16 mouse cellular contexts compared by ENCODE assay signal in the genomic region with DNA sequence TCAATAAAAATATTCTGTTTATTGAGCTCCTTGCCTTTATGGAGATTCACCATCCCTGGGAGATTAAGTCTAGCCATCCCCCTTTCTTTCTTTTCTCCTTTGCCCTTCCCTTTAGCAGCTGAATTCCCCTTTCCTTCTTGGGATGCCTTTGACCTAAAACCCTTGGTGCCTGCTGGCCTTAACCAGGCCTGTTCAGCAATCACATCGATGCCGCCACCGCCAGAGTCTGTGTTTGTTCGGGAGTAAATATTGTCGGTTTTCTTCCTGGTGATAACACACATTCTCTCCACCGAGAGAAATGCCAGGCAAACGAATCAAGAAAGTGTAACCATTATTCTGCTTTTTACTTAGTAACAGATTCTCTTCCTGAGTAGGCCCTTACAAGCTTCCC. TPM values are rescaled to one million over a fixed set of nuclear protein-coding genes. Genes with fewer than 3 reads are reported as not detected.
DNase-seq lines count a peak whose midpoint lies in the region; ATAC-seq lines count a peak whose summit lies in the region.
"Had no signal": no experiment of that assay in that cellular context is flagged by ENCODE, and none has a peak within 500 bp of the region (broad histone marks: within the 10 kb centered on the region; RNA-seq: fewer than 3 reads in every experiment).

No protein-coding gene starts in this region.

- H3K4me2 ChIP-seq in neural tube, embryonic 11.5 days (ENCODE audit: low read depth), result peak overlapping the region; percentile 57
- H3K4me2 ChIP-seq: embryonic facial prominence, embryonic 12.5 days; midbrain, embryonic 11.5 days had no signal

- H3K27ac ChIP-seq in neural tube, embryonic 11.5 days (ENCODE audit: low read depth, low read length), result no peak overlapping the region; the same call in 1 of the 2 replicates
- H3K27ac ChIP-seq in limb, embryonic 10.5 days, result peak overlapping the region; percentile 99
- H3K27ac ChIP-seq: embryonic facial prominence, embryonic 12.5 days; liver, embryonic 14.5 days had no signal

- H3K4me3 ChIP-seq in neural tube, embryonic 11.5 days (ENCODE audit: low read depth, low read length), result peak overlapping the region; percentile 65
- peak overlapping the region; percentile 90 for H3K4me3 ChIP-seq in limb, embryonic 10.5 days
- H3K4me3 ChIP-seq: embryonic facial prominence, embryonic 12.5 days had no signal

- peak overlapping the region; percentile 94 for H3K9ac ChIP-seq in neural tube, embryonic 11.5 days (ENCODE audit: low read length)
- H3K9ac ChIP-seq: embryonic facial prominence, embryonic 12.5 days; liver, embryonic 14.5 days had no signal

- peaks cover 91% of the 10 kb centered on the region for H3K27me3 ChIP-seq in neural tube, embryonic 11.5 days (ENCODE audit: control insufficient read depth, insufficient read depth, low read length)
- H3K27me3 ChIP-seq in limb, embryonic 10.5 days (ENCODE audit: low read depth, poor library complexity, severe bottlenecking), result peaks cover 79% of the 10 kb centered on the region

- no peak for ATAC-seq in neural tube, embryonic 11.5 days (ENCODE audit: insufficient read depth, low FRiP score, low TSS enrichment)
- ATAC-seq: forebrain, embryonic 14.5 days had no signal

- H3K36me3 ChIP-seq in neural tube, embryonic 11.5 days (ENCODE audit: control insufficient read depth, insufficient read depth, low read length), result no peaks in the 10 kb centered on the region
- peaks cover 47% of the 10 kb centered on the region for H3K36me3 ChIP-seq in limb, embryonic 10.5 days
- H3K36me3 ChIP-seq: embryonic facial prominence, embryonic 12.5 days had no signal

- H3K4me1 ChIP-seq in neural tube, embryonic 11.5 days (ENCODE audit: control insufficient read depth, insufficient read depth, low read length), result no peaks in the 10 kb centered on the region; the same call in 1 of the 2 replicates
- peaks cover 54% of the 10 kb centered on the region for H3K4me1 ChIP-seq in limb, embryonic 10.5 days
- H3K4me1 ChIP-seq: embryonic facial prominence, embryonic 12.5 days had no signal

- no peaks in the 10 kb centered on the region for H3K9me3 ChIP-seq in neural tube, embryonic 11.5 days (ENCODE audit: control insufficient read depth, low read length)
- no peaks in the 10 kb centered on the region for H3K9me3 ChIP-seq in limb, embryonic 10.5 days (replicated peaks)
- H3K9me3 ChIP-seq: embryonic facial prominence, embryonic 12.5 days had no signal

- no peak for DNase-seq in neural tube, embryonic 11.5 days (ENCODE audit: low spot score)
- DNase-seq in neural tube, embryonic 10.5 days (ENCODE audit: extremely low spot score, low spot score), result no peak
- peak; percentile 41 for DNase-seq in kidney, adult 9 months
- DNase-seq in limb, embryonic 10.5 days (ENCODE audit: low spot score), result no peak
- peak; percentile 5 for DNase-seq in urinary bladder, postnatal 10 days (ENCODE audit: low spot score)
- no peak for DNase-seq in c-Kit-positive CD71-positive TER-119-positive erythroid progenitor cells, embryonic 14.5 days (ENCODE audit: low spot score)
- no peak for DNase-seq in right cerebral cortex, postnatal 25 days
- DNase-seq: adrenal gland, adult 2 months; cerebellum, postnatal 10 days; lung, postnatal 14 days; right cerebral cortex, postnatal 4 days; thymus, postnatal 25 days had no signal

- WGBS in neural tube, embryonic 11.5 days, result under 1% methylated on average over 7 of the region's 7 CpGs
- WGBS in limb, embryonic 10.5 days, result 1% methylated on average over 7 of the region's 7 CpGs

RNA-seq across cellular contexts. Expression of gene Hoxa10, which starts 2.5 kb away (rescaled TPM):
- polyA plus RNA-seq in neural tube, embryonic 11.5 days (2014; fragmentation: Nextera tagmentation; extraction: Ambion mirVana), result 70.6 and 72.8 TPM in 2 replicates
- polyA plus RNA-seq in limb, embryonic 10.5 days (2016; fragmentation: Nextera tagmentation; extraction: Ambion mirVana), result 175 and 195 TPM in 2 replicates
- polyA plus RNA-seq: adrenal gland, adult 2 months; forebrain, embryonic 14.5 days; midbrain, embryonic 11.5 days had no signal

RNA-seq across cellular contexts. Expression of gene Hoxa9, which starts 7.3 kb away (rescaled TPM):
- polyA plus RNA-seq in neural tube, embryonic 11.5 days (2014; fragmentation: Nextera tagmentation; extraction: Ambion mirVana), result 98.8 and 105 TPM in 2 replicates
- polyA plus RNA-seq in limb, embryonic 10.5 days (2016; fragmentation: Nextera tagmentation; extraction: Ambion mirVana), result 95.7 and 123 TPM in 2 replicates
- polyA plus RNA-seq: embryonic facial prominence, embryonic 12.5 days; forebrain, embryonic 14.5 days; midbrain, embryonic 11.5 days had no signal

RNA-seq across cellular contexts. Expression of gene Hoxa11, which starts 7.5 kb away (rescaled TPM):
- 6.0 and 6.7 TPM in 2 replicates for polyA plus RNA-seq in neural tube, embryonic 11.5 days (2014; fragmentation: Nextera tagmentation; extraction: Ambion mirVana)
- polyA plus RNA-seq in limb, embryonic 10.5 days (2016; fragmentation: Nextera tagmentation; extraction: Ambion mirVana), result 71.6 and 74.9 TPM in 2 replicates
- polyA plus RNA-seq: adrenal gland, adult 2 months; forebrain, embryonic 14.5 days; liver, embryonic 14.5 days; midbrain, embryonic 11.5 days had no signal

RNA-seq across cellular contexts. Expression of gene Hoxa7, which starts 16.5 kb away (rescaled TPM):
- polyA plus RNA-seq in neural tube, embryonic 11.5 days (2014; fragmentation: Nextera tagmentation; extraction: Ambion mirVana), result 61.2 and 71.3 TPM in 2 replicates
- polyA plus RNA-seq in limb, embryonic 10.5 days (2016; fragmentation: Nextera tagmentation; extraction: Ambion mirVana), result 24.7 and 24.8 TPM in 2 replicates
- polyA plus RNA-seq: forebrain, embryonic 14.5 days; midbrain, embryonic 11.5 days had no signal

RNA-seq across cellular contexts. Expression of gene Hoxa13, which starts 22.5 kb away (rescaled TPM):
- 0.11 and 0.26 TPM in 2 replicates for polyA plus RNA-seq in neural tube, embryonic 11.5 days (2014; fragmentation: Nextera tagmentation; extraction: Ambion mirVana)
- 2.7 and 11.1 TPM in 2 replicates for polyA plus RNA-seq in limb, embryonic 10.5 days (2016; fragmentation: Nextera tagmentation; extraction: Ambion mirVana)
- polyA plus RNA-seq: adrenal gland, adult 2 months; embryonic facial prominence, embryonic 12.5 days; forebrain, embryonic 14.5 days; midbrain, embryonic 11.5 days had no signal

Comparison
In these comparisons a context has a peak if more than half of its experiments do, and no peak if none do; other contexts are left out.
1. DNase-seq: peak in kidney, adult 9 months (single experiment) and urinary bladder, postnatal 10 days (single experiment); none in neural tube, embryonic 11.5 days (single experiment), neural tube, embryonic 10.5 days (single experiment), limb, embryonic 10.5 days (single experiment), c-Kit-positive CD71-positive TER-119-positive erythroid progenitor cells, embryonic 14.5 days (single experiment) and right cerebral cortex, postnatal 25 days (single experiment).